Mouse (Mus musculus) common myeloid progenitor, adult 5-6 weeks (primary cell): ENCODE data around the gene Rab28. TPM values are rescaled to one million over a fixed set of nuclear protein-coding genes. Genes with fewer than 3 reads are reported as not detected.
"Not testable (repeated sequence)": the region's sequence is repeated elsewhere in the genome, so short reads cannot be mapped to it uniquely, and the experiment has no call there.

Experiments
- ATAC-seq: replicated peaks from 2 replicates; pipeline ENCODE4 v1.8.0; 2016; ENCODE audit warnings: low read depth, mild to moderate bottlenecking, moderate TSS enrichment, inconsistent platforms; ENCODE audit not compliant: poor library complexity, severe bottlenecking
- total RNA-seq: library from RNA; stranded (forward); fragments of 200-1000, 187-1606 nt; gene quantifications from 2 replicates; pipeline ENCODE4 v1.2.3, GENCODE M21; 2017

Gene Rab28
- 25.7 and 34.8 TPM in 2 replicates for total RNA-seq

DNA sequence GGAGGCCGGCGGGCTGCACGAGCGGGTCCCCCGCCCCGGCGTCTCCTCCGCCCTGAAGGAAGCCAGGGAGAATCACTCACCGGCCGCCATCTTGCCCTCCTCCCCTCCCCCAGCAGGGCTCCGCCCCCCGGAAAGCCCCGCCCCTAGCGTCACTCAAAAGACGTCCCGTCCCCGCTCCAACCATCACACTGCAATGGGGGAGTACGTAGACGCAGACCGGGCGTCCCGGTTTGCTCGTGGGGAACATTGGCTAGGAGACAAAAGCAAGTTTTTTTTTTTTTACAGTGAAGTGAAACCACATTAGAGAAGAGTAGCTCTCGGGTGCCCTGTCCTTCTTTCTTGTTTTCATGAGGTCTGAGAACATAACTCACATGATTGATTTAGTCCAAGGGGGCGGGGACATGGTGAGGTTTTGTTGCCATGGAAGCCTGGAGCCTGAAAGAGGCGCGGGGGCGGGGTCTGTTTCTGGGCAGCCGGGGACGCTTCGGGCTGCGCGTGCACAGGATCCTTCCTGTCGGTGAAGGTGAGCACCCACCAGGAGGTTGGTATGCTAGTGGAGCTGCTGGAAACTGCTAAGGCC lies at the start of gene Rab28:
Gene Rab28, minus strand, starts transcription at position 107 of the 580 bp plus-strand sequence.
- peak; percentile 94 for ATAC-seq

- no peak for ATAC-seq
Observed at GRCm38 (mm10) chr5:41757338-41757737, 49.4 kb upstream of the Rab28 start.

- ATAC-seq = no peak
Observed at GRCm38 (mm10) chr5:41756396-41756795, 48.4 kb upstream of the Rab28 start.

GRCm38 (mm10) chr5:41755373-41755960 lies 47.5 kb upstream of the Rab28 start:
- no peak for ATAC-seq

DNA sequence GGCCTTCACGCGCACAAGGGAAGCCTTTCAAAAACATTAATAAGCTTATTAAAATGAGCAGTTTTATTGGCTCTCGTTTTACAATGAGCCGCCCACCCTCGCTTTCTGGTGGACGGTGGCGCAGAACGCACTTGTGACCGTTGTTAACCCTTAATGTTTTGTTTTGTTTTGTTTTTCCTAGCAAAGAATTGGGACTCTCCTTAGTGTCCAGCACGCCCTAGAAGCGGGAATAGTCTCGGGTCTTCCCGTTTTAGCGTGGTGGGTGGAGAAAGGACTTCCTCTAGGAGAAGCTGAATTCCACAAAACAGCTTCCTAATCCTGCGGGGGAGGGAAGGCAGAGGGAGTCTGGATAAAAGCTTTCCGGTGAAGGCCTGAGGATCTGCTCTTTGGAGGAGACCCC lies 46.9 kb upstream of the Rab28 start:
- ATAC-seq = no peak

DNA sequence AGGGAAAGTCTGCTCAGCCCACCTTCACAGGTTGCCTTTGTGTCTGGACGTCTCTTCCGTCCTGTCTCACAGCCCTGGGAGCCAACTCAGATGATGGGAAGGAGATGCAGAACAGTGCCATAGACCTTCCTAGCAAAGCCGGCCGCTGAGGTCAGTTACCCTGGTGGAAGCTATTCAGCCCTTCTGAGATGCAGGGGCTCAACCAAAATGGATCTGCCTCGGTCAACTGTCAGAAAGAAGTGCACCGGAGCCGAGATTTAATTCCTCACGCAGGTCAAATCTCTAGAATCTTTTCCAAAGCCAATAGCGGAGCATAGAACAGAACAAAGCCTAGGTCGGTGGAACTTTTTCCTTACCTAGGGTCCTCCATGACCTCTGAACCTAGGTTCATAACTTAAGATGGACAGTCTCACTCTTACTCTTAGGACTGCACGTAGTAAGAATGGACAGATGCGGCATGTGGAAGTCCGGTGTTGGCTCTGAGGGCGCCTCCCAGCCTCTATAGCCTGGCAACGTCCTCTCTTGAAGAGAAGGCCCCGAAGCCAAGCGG lies 46.3 kb upstream of the Rab28 start:
- no peak for ATAC-seq

- no peak for ATAC-seq
Observed at GRCm38 (mm10) chr5:41752721-41753120, 44.8 kb upstream of the Rab28 start.

DNA sequence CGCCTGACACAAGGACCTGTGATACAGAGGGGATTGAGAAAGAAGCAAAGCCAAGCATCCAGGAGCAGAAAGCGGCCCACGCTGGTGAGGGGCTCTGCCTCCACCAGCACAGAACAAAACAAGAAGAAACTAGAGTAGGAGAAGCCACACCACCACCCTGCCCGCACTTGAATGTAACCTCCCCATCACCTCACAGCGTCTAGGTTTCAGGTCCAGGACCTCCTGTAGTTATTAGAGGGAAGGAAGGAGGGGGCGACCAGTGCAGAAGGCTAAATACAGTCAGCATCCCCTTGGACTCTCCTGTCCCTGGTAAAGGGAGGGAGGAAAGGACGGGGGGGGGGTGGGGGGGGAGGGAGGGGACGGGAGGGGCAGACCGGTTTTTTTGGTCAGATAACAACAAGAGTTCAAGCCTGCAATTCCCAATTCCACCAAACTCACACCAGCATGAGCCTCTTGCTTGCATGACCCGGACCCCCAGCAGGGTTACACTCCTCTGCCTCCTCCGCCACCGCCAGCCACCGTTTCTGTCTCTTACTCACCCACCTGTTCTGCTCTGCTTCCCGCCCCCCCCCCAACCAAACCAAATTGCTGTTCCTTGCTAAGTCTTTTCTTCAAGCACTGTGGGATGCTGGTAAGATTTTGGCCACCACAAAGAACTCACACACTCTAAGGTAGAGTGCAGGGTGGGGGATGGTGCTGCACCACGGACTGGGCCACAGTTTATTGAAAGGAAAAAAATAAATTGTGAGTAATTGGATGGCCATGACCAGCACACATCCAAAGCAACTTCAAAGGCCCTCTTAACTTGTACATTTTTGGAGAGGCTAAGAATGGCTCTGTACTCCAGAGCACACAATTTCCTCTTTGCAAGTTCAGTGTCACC lies 37.2 kb upstream of the Rab28 start:
- no peak for ATAC-seq

DNA sequence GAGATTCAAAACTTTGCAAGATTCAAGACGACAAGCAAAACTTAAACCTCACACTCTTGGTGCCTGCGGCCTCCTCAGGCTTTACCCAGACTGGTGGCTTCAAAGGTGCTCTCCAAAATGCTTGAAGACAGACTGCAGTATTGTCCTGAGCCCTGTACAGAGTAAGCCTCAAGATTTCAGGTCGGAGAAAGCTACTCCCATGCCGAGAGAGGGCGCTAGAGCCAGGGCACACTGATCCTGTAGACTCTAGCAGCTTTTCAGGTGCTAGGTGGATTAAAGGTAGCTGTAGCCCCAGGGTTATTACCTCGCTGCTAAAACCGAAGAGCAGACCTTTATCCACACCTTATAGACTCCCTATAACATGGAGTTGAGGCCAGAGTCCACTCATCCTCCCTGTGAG lies 36.3 kb upstream of the Rab28 start:
- ATAC-seq = no peak

DNA sequence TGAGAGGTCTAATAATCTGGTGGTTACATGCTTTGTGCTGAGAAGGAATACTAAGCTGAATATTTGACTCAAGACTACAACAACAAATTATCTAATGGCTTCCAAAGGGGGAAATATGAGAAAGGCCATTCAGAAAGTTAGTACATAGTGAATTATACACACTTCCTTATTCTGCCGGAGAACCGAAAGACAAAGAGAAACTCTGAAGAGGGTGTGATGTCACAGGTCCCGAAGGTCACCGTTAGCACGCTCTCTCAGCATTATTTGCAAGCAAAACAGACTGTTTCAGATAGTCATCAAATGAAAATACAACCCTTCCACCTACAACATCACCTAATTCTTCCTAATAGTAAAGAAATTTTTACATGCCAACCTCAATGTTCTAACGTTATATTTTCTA lies 30.9 kb upstream of the Rab28 start:
- ATAC-seq = peak; percentile 99

GRCm38 (mm10) chr5:41737039-41737438 lies 29.1 kb upstream of the Rab28 start:
- ATAC-seq = no peak

- ATAC-seq = no peak
Observed at GRCm38 (mm10) chr5:41727017-41727416, 19.1 kb upstream of the Rab28 start.

DNA sequence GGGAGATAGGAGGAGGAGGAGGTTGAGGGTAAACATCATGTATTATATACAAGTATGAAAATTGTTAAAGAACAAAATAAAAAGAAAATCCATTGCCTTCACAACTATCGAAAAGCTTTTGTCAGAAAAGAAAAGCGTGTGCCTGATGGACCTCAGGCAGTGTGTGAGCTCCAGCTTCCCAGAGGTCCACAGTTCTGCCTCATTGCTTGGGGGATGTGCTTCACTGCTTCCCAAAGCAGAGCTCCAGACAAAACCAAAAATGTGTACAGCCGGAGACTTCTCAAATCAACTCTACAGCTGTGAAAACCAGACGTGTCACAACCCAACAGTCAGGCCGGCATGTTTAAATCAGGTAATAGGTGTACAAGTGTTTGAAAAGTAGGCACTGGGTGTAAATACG lies 17.6 kb upstream of the Rab28 start:
- ATAC-seq = no peak

- peak; percentile 53 for ATAC-seq
Observed at GRCm38 (mm10) chr5:41707115-41708015, 592 bp downstream of the Rab28 start.

DNA sequence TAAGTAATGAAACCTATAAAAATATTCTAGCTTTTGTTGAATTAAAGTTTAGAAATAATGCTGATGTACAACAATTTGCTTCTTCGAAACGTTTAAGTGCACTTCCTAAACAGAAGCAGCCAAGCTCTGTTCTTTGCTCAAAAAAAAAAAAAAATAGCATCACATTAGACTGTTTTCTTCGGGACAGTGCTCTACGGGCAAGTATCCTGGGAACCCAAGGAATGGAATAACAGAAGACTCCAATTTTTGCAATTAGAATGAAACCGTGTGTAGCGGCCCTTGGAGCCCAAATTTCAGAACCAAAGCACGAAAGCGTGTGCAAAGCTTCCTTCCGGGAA lies 1.2 kb downstream of the Rab28 start:
- no peak for ATAC-seq

DNA sequence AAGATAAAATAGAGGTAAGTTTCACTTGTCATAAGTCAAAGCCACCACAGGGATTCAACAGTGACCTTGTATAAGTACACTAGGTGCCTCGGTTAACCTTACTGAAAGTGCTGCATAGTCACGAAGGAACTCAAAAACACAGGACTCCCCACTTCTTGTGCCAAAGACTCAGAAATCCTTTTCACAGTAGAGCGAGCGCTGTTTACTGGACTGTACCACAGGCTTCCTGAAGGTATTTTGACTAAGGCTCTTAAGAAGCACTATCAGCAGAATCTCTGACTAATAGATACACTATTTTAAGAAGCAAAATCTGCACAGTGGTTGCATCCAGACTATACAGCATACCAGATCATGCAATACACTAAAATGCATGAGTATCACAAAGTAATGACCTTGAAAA lies 6.9 kb downstream of the Rab28 start:
- not testable (repeated sequence) for ATAC-seq

DNA sequence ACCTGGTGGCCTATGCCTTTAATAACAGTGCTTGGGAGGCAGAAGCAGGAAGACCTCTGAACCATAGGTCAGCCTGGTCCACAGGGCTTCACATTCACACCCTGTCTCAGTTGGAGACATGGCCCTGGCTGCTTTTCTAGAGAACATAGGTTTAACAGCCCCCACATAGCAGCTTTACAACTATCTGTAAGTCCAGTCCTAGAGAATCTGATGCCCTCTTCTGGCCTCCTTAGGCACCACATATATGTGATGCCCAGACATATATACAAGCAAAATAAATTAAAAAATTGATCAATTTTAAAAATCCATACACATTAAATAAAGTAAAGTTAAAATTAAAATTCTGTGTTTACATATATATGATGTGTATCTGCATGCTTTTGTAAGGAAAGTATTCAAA lies 10.0 kb downstream of the Rab28 start:
- ATAC-seq = peak; percentile 69; the same call in 1 of the 2 replicates

- no peak for ATAC-seq
Observed at GRCm38 (mm10) chr5:41685016-41685415, 22.9 kb downstream of the Rab28 start.

DNA sequence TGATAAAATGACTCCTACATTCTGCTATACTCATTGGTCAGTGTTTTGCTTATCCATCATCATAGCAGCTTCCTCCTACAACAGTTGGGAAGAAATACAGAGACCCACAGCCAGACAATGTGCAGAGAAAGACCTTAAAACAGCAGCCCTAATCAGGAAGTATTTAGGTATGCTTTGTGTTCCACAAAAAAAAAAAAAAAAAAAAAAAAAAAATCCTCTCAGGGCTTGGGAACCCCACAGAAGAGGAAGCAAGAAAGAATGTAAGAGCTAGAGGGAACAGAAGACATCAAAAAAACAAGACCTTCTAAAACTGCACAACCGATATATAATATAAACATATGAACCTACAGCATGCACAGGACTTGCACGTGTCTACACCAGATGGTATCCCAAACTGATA lies 24.0 kb downstream of the Rab28 start:
- ATAC-seq = no peak

GRCm38 (mm10) chr5:41666012-41666411 lies 41.9 kb downstream of the Rab28 start:
- ATAC-seq = no peak
